Mouse (Mus musculus): Measurements from ENCODE around the gene Cyb561d2.
A peak's percentile ranks its signal among the peaks of the same experiment; 100 is the strongest.

Cyb561d2 gene

DNA sequence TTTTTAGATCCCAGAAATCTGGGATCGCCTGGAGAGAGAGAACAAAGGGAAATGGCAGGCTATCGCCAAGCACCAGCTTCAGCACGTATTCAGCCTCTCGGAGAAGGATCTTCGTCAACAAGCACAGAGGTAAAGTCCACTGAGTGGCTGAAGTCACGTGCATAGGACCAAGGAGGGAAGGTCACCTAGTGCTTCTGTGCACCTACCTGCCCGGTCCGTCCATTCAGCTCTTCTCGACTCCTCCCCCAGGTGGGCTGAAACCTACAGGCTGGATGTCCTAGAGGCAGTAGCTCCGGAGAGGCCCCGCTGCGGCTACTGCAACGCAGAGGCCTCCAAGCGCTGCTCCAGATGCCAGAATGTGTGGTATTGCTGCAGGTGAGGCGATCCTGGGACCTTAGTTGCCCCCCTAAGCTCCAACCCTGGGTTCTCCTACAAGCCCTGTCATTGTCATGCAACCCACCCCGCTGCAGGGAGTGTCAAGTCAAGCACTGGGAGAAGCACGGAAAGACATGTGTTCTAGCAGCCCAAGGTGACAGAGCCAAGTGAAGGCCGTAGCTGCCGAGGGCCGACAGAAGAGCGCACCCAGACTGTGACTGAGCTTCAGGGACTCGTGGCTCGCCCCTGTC lies 8.6 kb upstream of the Cyb561d2 start:
- DNase-seq (ENCODE audit: low spot score in 2 of 2): no peak

DNA sequence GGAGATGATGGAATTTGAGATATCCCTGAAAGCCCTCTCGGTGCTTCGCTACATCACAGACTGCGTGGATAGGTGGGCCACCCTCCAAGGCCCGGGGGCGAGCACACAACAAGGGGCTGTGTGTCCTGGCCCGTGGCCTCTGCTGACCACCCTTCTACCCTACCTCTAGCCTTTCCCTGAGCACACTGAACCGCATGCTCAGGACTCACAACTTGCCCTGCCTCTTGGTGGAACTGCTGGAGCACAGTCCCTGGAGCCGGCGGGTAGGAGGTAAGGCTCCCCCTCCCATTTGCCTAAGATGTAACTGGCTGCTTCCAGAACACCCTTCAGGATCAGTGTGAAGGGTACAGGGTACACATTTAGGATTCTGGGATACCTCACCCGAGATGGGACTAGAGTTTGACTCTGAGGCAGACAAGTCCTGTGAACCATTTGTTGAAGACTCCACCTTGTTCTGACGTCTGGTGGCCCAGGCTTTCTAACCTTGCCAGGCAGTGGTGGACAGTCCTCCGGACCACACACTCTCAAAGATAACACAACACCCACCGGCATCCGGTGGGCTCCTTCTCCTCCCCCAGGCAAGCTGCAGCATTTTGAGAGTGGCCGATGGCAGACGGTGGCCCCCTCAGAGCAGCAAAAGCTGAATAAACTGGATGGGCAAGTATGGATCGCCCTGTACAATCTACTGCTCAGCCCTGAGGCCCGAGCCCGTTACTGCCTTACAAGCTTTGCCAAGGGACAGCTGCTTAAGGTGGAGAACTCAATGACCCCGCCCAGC lies 7.5 kb upstream of the Cyb561d2 start:
- no peak for DNase-seq (ENCODE audit: low spot score in 2 of 2)

DNA sequence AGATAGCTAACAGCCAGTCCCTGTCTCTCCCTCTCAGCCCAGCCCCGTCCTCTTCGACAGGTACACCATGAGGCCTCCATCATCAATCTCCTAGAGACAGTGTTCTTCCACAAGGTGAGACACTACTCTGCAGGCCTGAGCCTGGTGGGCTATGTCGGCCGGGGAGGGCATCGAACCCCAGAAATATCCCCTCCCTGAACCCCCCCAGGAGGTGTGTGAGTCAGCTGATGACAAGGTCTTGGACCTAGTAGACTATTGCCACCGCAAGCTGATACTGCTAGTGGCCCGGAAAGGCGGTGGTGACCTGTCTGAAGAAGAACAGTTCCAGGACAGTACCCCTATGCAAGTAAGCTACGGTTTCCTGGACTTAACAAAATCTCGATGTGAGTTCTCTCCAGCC lies 6.8 kb upstream of the Cyb561d2 start:
- DNase-seq (ENCODE audit: low spot score in 2 of 2): no peak

DNA sequence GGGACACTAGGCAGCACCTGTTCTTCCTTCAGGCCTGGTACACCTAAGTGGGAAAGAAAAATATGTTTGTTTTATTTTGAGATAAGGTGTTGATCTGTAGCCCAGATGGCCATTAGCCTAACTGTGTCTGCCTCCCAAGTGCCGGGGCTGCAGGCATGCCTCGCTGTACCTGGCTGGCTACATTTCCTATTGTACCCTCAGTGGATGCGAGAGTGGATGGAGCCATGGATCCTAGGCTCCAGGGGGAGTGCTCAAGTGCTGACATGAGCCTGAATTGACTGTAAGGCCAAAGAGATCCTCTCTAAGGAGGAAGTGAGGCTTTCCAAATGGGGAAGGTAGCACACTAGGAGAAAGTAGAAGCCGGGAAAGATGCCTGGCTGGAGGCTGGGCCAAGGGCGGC lies 6.0 kb upstream of the Cyb561d2 start:
- DNase-seq (ENCODE audit: low spot score in 2 of 2): no peak

GRCm38 (mm10) chr9:107547026-107547425 lies 5.0 kb upstream of the Cyb561d2 start, which contains the start of gene Zmynd10:
Gene Zmynd10, plus strand, starts transcription at chr9:107547298.
- DNase-seq (ENCODE audit: low spot score in 2 of 2): peak; percentile 81 to 90

GRCm38 (mm10) chr9:107545602-107546001 lies 3.6 kb upstream of the Cyb561d2 start:
- DNase-seq (ENCODE audit: low spot score in 2 of 2): peak in 1 of 2 experiments; percentile 74

GRCm38 (mm10) chr9:107545199-107545598 lies 3.2 kb upstream of the Cyb561d2 start:
- DNase-seq (ENCODE audit: low spot score in 2 of 2): no peak

- no peak for DNase-seq (ENCODE audit: low spot score in 2 of 2)
Observed at GRCm38 (mm10) chr9:107544729-107545128, 2.7 kb upstream of the Cyb561d2 start.

- no peak for DNase-seq (ENCODE audit: low spot score in 2 of 2)
Observed at GRCm38 (mm10) chr9:107544196-107544700, 2.3 kb upstream of the Cyb561d2 start.

- DNase-seq (ENCODE audit: low spot score in 2 of 2): no peak
Observed at GRCm38 (mm10) chr9:107543299-107543698, 1.3 kb upstream of the Cyb561d2 start.

DNA sequence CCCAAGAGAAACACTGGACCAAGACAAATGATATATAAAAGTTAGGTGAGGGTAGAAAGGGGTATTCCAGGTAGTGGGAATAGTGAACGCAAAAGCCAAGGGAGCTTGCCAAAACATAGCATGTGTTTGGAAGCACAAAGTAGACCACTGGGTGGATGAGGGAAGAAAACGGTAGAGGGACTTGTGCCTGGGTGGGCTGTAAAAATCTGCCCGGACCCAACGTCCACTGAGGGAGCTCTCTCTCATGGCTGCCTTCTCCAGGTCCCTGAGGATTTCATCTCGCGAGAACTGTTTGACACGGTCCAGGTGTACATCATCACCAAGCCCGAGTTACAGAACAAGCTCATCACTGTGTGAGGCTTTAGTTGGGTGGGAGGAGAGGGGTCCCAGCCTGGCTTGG lies 728 bp upstream of the Cyb561d2 start:
- no peak for DNase-seq (ENCODE audit: low spot score in 2 of 2)

DNA sequence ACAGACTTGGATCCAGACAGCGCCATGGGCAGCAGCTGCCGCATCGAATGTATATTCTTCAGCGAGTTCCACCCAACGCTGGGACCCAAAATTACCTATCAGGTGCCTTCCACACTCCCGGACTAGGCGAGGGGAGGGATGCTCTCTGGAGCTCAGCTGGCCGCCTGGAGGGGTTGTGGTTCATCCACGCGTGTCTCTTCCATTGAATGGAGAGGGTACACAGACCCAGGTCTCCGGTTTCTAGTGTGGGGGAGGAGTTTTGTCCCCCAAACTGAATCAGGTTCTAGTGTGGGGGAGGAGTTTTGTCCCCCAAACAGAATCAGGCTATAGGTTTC lies 326 bp upstream of the Cyb561d2 start:
- no peak for DNase-seq (ENCODE audit: low spot score in 2 of 2)

DNA sequence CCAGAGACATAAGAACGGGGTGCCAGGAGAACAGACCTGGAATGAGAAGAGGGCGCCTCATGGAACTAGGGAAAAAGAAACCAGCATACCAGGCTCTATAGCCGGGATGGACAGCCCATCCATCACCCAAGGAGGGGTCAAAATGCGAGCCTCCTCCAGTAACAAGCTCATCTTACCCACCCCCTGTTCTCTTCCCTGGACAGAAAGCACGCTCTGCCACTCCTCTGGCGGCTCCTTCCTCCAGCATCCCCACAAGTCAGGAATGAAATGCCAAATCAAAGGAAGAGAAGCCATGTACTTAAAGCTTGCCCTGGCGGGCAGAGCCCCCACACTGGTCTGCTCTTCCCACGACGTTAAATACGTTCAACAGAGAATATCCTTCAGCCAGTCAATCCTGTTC lies 988 bp downstream of the Cyb561d2 start:
- DNase-seq (ENCODE audit: low spot score in 2 of 2): no peak

- DNase-seq (ENCODE audit: low spot score in 2 of 2): no peak
Observed at GRCm38 (mm10) chr9:107540420-107540819, 1.6 kb downstream of the Cyb561d2 start.

DNA sequence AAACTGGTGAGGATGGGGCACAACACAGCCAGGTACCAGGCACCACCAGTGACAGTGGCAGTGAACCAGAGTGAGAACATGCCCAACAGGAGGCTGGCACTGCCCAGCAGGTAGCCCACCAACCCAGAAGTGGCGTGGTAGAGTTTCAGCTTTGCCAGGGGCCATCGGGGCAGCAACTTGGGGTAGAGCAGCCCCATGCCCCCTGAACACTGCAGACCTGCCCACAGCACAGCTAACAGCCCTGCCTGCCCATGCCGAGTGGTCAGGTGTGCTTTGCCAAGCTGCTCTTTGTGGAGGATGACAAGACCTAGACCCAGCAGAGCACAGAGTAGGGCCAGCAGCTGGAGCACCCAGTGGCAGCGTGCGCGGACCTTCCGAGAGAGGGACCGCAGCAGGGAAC lies 2.1 kb downstream of the Cyb561d2 start:
- DNase-seq (ENCODE audit: low spot score in 2 of 2): no peak

- DNase-seq (ENCODE audit: low spot score in 2 of 2): no peak
Observed at GRCm38 (mm10) chr9:107538711-107539110, 3.3 kb downstream of the Cyb561d2 start.

DNA sequence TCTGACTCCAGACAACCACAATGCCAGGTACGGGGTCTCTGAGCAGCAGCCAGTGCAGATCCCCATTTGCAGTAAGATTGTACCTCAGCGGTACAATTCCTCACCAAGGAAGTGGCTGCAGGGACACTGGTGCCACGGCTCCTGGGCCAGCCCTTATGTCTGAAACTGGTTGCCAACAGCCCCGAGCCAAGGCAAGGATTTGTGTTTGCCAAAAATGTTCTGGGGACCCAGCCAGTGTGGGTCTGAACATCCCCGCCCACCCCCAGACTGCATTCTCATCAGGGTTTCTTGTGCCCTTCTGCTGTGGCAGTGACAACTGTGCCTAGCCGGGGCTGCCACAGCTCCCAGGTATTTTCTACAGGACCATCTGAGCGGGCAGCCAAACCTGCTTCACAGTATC lies 3.8 kb downstream of the Cyb561d2 start:
- no peak for DNase-seq (ENCODE audit: low spot score in 2 of 2)

DNA sequence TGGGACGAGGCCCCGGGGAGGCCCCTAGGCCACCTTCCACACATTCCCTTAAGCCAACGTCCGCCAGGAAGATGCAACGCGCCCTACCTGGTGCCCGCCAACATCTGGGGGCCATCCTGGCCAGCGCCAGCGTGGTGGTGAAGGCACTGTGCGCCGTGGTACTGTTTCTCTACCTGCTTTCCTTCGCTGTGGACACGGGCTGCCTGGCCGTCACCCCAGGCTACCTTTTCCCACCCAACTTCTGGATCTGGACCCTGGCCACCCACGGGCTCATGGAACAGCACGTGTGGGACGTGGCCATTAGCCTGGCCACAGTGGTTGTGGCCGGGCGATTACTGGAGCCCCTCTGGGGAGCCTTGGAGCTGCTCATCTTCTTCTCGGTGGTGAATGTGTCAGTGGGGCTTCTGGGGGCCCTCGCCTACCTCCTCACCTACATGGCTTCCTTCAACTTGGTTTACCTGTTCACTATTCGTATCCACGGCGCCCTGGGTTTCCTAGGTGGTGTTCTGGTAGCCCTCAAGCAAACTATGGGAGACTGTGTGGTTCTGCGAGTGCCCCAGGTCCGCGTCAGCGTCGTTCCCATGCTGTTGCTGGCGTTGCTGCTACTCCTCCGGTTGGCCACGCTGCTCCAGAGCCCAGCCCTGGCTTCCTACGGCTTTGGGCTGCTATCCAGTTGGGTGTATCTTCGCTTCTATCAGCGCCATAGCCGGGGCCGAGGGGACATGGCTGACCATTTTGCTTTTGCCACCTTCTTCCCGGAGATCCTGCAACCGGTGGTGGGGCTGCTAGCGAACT lies 7.4 kb downstream of the Cyb561d2 start:
- no peak for DNase-seq (ENCODE audit: low spot score in 2 of 2)

DNA sequence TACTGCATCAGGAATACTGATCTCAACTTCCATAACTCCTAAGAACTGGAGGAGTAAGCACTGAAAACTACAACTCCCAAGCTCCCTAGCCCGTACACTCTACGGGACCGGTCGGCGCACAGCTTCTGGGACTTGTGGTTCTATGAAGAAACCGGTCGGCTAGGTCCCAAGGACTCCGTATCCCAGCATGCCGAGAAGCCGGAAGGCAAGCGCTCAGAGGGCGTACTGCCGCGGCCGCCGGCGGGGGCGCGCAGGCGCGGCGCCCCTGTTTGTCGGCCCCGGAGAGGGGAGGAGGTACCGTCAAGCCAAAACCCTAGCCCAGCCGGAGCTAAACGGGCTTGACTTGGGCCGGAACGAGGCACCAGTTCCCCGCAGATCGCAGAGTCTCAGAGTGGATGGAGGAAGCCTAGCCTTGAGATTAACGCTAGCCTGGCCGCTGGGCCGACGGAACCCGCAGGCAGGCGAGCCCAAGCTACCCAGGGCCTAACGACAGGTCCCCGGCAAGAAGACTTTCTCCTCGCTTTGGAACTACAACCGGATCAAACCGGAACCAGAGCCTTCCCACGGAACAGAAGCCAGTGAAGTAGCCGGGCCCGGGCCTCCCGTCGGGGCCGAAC lies 8.1 kb downstream of the Cyb561d2 start, which contains the start of gene Tmem115:
Gene Tmem115 (plus strand): TSS at position 155 of the 617 bp plus-strand sequence.
- peak; percentile 94 to 96 for DNase-seq (ENCODE audit: low spot score in 2 of 2)

DNA sequence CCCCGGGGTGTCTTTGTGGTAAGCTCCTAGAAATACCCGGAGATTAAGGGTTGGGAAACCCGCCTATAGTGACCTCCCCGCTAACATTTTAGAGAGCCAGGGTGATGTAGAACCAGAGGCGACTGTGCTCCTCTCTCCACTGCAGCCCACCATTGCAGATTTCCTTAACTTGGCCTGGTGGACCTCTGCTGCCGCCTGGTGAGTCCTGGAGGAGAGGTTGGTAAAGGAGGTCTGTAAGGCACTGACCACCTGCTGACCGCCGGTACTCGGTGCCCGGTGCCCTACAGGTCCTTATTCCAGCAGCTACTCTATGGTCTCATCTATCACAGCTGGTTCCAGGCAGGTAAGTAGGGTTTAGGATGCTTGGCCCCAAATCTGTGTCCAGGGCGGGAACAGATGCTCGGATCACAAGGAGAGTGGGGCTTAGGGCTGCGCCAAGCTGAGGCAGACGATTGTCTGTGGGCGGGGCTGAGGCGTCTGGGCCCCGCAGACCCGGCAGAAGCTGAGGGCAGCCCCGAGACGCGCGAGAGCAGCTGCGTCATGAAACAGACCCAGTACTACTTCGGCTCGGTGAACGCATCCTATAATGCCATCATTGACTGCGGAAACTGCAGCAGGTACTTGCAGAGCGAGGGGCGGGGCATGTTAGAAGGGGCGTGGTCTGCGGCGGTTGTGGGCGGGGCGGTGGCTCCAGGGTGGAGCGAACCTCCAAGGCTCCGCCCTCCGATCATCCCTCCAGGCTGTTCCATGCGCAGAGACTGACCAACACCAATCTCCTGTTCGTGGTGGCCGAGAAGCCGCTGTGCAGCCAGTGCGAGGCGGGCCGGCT lies 15.6 kb downstream of the Cyb561d2 start:
- peak in 1 of 2 experiments; percentile 78 for DNase-seq (ENCODE audit: low spot score in 2 of 2)

DNA sequence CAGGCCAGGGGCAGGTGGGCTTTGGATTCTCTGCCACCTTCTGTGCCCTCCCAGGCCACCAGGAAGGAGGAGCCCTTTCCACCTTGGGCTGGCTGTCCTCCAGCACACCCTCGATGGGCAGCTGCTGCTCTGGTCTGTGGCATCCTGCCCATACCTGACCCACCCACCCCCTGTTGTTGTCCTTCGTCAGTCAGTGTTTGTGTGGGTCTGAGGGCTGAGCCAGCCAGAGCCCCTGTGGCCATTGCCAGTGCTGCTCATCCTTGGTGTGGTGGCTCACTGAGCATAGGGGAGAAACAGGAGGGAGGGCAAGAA lies 19.6 kb downstream of the Cyb561d2 start:
- no peak for DNase-seq (ENCODE audit: low spot score in 2 of 2)
